Mouse (Mus musculus) limb, embryonic 11.5 days (tissue): ENCODE results near the gene Ugcg. TPM values are rescaled to one million over a fixed set of nuclear protein-coding genes. Genes with fewer than 3 reads are reported as not detected.

Experiments used
- ATAC-seq: fragments of 200-750 bp; cut with Nextera tagmentation; 2 replicates; pipeline ENCODE4 v1.8.0; 2017; ENCODE audit warnings: low read depth; ENCODE audit not compliant: insufficient number of reproducible peaks, low FRiP score, low TSS enrichment
- DNase-seq: peaks from one replicate; pipeline ENCODE4 v3.0.0-alpha.2; 2015; ENCODE audit warnings: low spot score
- H3K27ac ChIP-seq: fragments of 300-500 bp; sonication (generic); replicated peaks from 2 replicates; pipeline ENCODE4 v1.5.1; 2014; ENCODE audit warnings: low read depth, mild to moderate bottlenecking, low read length
- H3K27me3 ChIP-seq: fragments of 300-500 bp; sonication (generic); 2 replicates; pipeline ENCODE4 v1.6.1; 2014; ENCODE audit warnings: mild to moderate bottlenecking, low read length, mixed read lengths; ENCODE audit not compliant: control insufficient read depth, insufficient read depth
- H3K36me3 ChIP-seq: fragments of 300-500 bp; sonication (generic); 2 replicates; pipeline ENCODE4 v1.6.1; 2014; ENCODE audit warnings: mild to moderate bottlenecking, low read length, moderate library complexity, mixed read lengths; ENCODE audit not compliant: control insufficient read depth, insufficient read depth
- H3K4me1 ChIP-seq: fragments of 300-500 bp; sonication (generic); 2 replicates; pipeline ENCODE4 v1.6.1; 2014; ENCODE audit warnings: low read length, mixed read lengths; ENCODE audit not compliant: control insufficient read depth, insufficient read depth
- H3K4me2 ChIP-seq: fragments of 300-500 bp; sonication (generic); 2 replicates; pipeline ENCODE4 v1.6.1; 2014; ENCODE audit warnings: low read depth, mild to moderate bottlenecking, moderate library complexity; ENCODE audit not compliant: severe bottlenecking
- H3K4me3 ChIP-seq: fragments of 300-500 bp; sonication (generic); 2 replicates; pipeline ENCODE4 v1.5.1; 2014; ENCODE audit warnings: low read depth, low read length
- H3K9ac ChIP-seq: fragments of 300-500 bp; sonication (generic); 2 replicates; pipeline ENCODE4 v1.6.1; 2014; ENCODE audit warnings: mild to moderate bottlenecking, low read length
- H3K9me3 ChIP-seq: fragments of 300-500 bp; sonication (generic); 2 replicates; pipeline ENCODE4 v1.6.1; 2016; ENCODE audit warnings: low read length; ENCODE audit not compliant: control insufficient read depth
- whole genome bisulfite sequencing: fragments of 180-500 bp; shearing (Covaris S2); extraction: QIAGEN DNeasy Blood & Tissue Kit; methylation state at CpG from one replicate; pipeline ENCODE4 v1.1.7; 2014; 5-methylcytosine and 5-hydroxymethylcytosine counted together
- polyA plus RNA-seq: library from polyadenylated mRNA; unstranded; fragments of >200 nt; fragmentation: Nextera tagmentation; extraction: Ambion mirVana; gene quantifications from 2 replicates; pipeline ENCODE4 v1.2.1, GENCODE M21; 2014

The Ugcg gene
- polyA plus RNA-seq, 1 experiment from 2014 or later, result 10.3 TPM

DNA sequence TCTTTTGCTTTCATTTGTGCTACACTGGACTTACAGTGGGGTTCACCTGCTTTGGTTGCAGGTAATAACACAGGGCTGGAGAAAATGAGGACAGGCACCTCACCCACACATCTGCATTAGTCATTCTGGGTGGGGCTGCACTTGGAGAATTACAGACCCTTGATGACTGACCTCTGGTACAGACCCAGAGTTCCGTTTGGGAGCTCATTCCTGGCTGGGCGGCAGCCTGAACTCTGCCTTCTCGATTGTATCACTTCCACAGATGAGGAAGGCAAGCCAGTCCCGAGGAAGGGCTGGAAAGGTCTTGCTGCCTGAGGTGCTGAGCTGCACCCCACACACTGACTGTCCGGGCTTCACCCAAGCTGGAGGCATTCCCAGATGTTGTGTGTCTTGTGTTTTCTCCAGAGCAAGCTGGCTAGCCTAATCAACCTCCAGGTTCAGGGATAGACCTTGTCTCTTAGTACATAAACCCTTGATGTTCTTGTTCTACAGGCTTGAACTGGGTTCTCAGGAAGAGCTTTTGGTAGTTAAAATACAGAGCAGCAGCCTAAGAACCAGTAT lies 34.1 kb downstream of the Ugcg start:
- no peaks in the 10 kb centered on the region for H3K4me1 ChIP-seq
- no peaks in the 10 kb centered on the region for H3K9me3 ChIP-seq
- H3K9ac ChIP-seq, result no peak overlapping the region
- no peaks in the 10 kb centered on the region for H3K27me3 ChIP-seq
- no peaks in the 10 kb centered on the region; the same call in none of the 2 replicates for H3K36me3 ChIP-seq
- no peak for ATAC-seq
- no peak overlapping the region for H3K27ac ChIP-seq
- 89% methylated on average over 5 of the region's 5 CpGs for WGBS
- H3K4me2 ChIP-seq, result no peak overlapping the region
- DNase-seq, result no peak
- no peak overlapping the region for H3K4me3 ChIP-seq

- Histone ChIP-seq H3K4me1 (no peaks in the 10 kb centered on the region), H3K4me3 (no peak overlapping the region), H3K27ac (no peak overlapping the region), H3K36me3 (no peaks in the 10 kb centered on the region; the same call in 1 of the 2 replicates), H3K4me2 (no peak overlapping the region), H3K9ac (no peak overlapping the region), H3K27me3 (no peaks in the 10 kb centered on the region), H3K9me3 (no peaks in the 10 kb centered on the region)
- DNase-seq, result no peak
- 92% methylated on average over 4 of the region's 4 CpGs for WGBS
- ATAC-seq, result no peak
Measured at GRCm38 (mm10) chr4:59224889-59225288, 35.8 kb downstream of the Ugcg start.

DNA sequence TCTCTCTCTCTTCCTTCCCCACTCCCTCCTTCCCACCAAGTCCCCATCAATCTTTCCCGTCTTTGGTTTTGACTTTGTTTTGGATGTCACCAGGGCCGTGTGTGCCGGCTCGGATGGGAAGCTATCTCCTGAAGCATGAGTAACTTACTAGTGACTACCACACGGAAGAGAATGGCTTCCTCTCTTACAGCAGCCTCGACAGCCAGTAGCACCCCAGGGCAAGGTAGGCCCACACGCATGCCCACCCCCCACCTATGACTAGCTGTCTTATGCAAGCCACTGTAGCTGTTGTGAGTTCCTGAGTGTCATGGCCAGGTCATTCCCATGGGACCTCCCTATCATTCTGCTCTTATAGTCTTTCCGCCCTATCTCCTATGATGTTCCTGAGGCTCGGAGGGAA lies 38.0 kb downstream of the Ugcg start:
- no peak overlapping the region for H3K9ac ChIP-seq
- WGBS, result 93% methylated on average over 9 of the region's 9 CpGs
- no peak for ATAC-seq

GRCm38 (mm10) chr4:59228951-59229350 lies 39.9 kb downstream of the Ugcg start:
- Histone ChIP-seq H3K4me1 (no peaks in the 10 kb centered on the region), H3K27ac (no peak overlapping the region), H3K4me2 (no peak overlapping the region), H3K9ac (no peak overlapping the region), H3K36me3 (no peaks in the 10 kb centered on the region), H3K4me3 (no peak overlapping the region), H3K9me3 (no peaks in the 10 kb centered on the region), H3K27me3 (no peaks in the 10 kb centered on the region)
- ATAC-seq (no peak), DNase-seq (no peak)

More for the DNA sequence above, 38.0 kb downstream of the Ugcg start:
- no peak overlapping the region for H3K4me3 ChIP-seq
- no peaks in the 10 kb centered on the region for H3K36me3 ChIP-seq
- H3K9me3 ChIP-seq, result no peaks in the 10 kb centered on the region
- H3K27ac ChIP-seq, result no peak overlapping the region
- no peaks in the 10 kb centered on the region for H3K27me3 ChIP-seq
- no peak overlapping the region for H3K4me2 ChIP-seq
- no peak for DNase-seq
- H3K4me1 ChIP-seq, result no peaks in the 10 kb centered on the region

- peak; percentile 36 for DNase-seq
- 86% methylated on average over 6 of the region's 6 CpGs for WGBS
- Histone ChIP-seq H3K4me3 (no peak overlapping the region), H3K27me3 (no peaks in the 10 kb centered on the region), H3K9me3 (no peaks in the 10 kb centered on the region), H3K27ac (0 out of 2 replicates have a peak overlapping the region, but pooled peaks have one; percentile 30), H3K4me1 (no peaks in the 10 kb centered on the region), H3K9ac (no peak overlapping the region), H3K4me2 (no peak overlapping the region), H3K36me3 (no peaks in the 10 kb centered on the region)
- no peak for ATAC-seq
Measured at GRCm38 (mm10) chr4:59231266-59232055, 42.4 kb downstream of the Ugcg start.

- no peak for DNase-seq
- no peak overlapping the region for H3K4me3 ChIP-seq
- no peak overlapping the region for H3K9ac ChIP-seq
- no peaks in the 10 kb centered on the region for H3K4me1 ChIP-seq
- no peaks in the 10 kb centered on the region for H3K36me3 ChIP-seq
- no peaks in the 10 kb centered on the region for H3K27me3 ChIP-seq
- H3K9me3 ChIP-seq, result no peaks in the 10 kb centered on the region
- no peak overlapping the region for H3K4me2 ChIP-seq
- 91% methylated on average over 7 of the region's 10 CpGs for WGBS
- no peak for ATAC-seq
- no peak overlapping the region for H3K27ac ChIP-seq
Measured at GRCm38 (mm10) chr4:59234014-59234413, 45.0 kb downstream of the Ugcg start.

DNA sequence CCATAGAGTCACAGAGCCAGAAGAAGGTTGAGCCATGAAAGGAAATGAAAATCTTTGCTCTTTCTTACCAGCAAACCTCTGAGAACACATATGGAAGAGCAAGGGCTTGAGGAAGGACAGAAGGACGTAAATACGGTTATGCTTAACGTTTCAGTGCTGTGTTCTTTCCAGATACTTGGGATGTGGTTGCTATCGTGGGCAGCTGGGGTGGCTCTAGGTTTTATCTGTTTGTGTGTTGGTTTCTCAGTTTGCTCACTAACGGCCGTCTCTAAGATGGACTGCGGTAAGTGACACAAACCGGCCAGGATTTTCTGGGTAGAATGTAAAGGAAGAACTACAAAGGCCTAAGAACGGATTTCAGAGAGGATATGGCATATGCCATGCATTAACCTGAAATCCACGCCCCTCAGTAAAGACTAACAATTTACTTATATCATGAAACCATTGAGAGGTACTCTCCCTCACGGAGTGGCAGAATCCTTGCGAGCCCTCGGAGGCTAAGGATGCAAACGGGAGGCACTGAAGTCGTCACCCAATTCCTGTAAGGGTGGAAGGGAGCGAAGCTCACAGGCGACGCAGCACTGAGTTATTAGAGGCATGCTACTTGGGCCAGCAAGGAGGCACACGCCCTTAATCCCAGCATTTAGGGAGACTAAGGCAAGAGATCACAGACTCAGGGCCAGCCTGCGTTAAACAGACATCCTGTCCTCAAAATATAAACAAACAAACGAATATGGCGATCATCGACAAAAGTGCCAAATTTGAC lies 45.6 kb downstream of the Ugcg start:
- WGBS, result 88% methylated on average over 23 of the region's 23 CpGs
- 0 out of 2 replicates have a peak, but pooled peaks cover 2% of the 10 kb centered on the region for H3K4me1 ChIP-seq
- no peaks in the 10 kb centered on the region for H3K36me3 ChIP-seq
- no peaks in the 10 kb centered on the region for H3K9me3 ChIP-seq
- no peak overlapping the region for H3K4me3 ChIP-seq
- ATAC-seq, result no peak
- H3K4me2 ChIP-seq, result no peak overlapping the region
- H3K27ac ChIP-seq, result no peak overlapping the region
- H3K27me3 ChIP-seq, result no peaks in the 10 kb centered on the region
- H3K9ac ChIP-seq, result no peak overlapping the region
- DNase-seq, result no peak

DNA sequence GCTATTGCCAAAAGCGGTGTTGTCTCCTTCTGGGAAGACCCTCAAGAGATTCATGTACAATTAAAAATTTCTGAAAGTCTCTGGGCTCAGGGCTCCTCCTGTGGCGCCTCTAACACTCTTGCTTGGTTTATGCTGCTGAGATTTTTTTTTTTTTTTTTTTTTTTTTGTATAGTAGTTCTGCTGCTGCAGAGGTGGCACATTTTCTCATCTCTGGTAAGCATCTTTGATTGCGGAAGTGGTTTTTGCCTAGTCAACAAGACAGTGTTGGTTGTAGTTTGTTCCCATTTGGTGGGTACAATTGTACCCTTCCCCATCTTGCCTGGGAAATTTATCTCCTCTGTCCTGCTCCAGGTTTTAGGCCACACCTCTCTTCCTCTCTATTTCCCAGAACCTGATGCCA lies 47.3 kb downstream of the Ugcg start:
- WGBS, result 94% methylated on average over 3 of the region's 3 CpGs

More for the DNA sequence above, 47.3 kb downstream of the Ugcg start:
- Histone ChIP-seq H3K4me1 (0 out of 2 replicates have a peak, but pooled peaks cover 2% of the 10 kb centered on the region), H3K9me3 (no peaks in the 10 kb centered on the region), H3K4me2 (no peak overlapping the region), H3K27ac (no peak overlapping the region), H3K9ac (no peak overlapping the region), H3K4me3 (no peak overlapping the region), H3K27me3 (no peaks in the 10 kb centered on the region), H3K36me3 (no peaks in the 10 kb centered on the region)
- no peak for DNase-seq
- no peak for ATAC-seq
